Mouse (Mus musculus) embryo, embryonic 10 days (tissue): Measurements from ENCODE around the gene Ehbp1l1.
A peak's percentile ranks its signal among the peaks of the same experiment; 100 is the strongest.

Experiments
- DNase-seq: peaks from one replicate; pipeline ENCODE4 v3.0.0-alpha.2; 2015; ENCODE audit warnings: low spot score

Ehbp1l1 gene

GRCm38 (mm10) chr19:5725767-5726515, at the start of gene Ehbp1l1:
Ehbp1l1 (minus strand) TSS chr19:5726317.
- peak; percentile 46 for DNase-seq

DNA sequence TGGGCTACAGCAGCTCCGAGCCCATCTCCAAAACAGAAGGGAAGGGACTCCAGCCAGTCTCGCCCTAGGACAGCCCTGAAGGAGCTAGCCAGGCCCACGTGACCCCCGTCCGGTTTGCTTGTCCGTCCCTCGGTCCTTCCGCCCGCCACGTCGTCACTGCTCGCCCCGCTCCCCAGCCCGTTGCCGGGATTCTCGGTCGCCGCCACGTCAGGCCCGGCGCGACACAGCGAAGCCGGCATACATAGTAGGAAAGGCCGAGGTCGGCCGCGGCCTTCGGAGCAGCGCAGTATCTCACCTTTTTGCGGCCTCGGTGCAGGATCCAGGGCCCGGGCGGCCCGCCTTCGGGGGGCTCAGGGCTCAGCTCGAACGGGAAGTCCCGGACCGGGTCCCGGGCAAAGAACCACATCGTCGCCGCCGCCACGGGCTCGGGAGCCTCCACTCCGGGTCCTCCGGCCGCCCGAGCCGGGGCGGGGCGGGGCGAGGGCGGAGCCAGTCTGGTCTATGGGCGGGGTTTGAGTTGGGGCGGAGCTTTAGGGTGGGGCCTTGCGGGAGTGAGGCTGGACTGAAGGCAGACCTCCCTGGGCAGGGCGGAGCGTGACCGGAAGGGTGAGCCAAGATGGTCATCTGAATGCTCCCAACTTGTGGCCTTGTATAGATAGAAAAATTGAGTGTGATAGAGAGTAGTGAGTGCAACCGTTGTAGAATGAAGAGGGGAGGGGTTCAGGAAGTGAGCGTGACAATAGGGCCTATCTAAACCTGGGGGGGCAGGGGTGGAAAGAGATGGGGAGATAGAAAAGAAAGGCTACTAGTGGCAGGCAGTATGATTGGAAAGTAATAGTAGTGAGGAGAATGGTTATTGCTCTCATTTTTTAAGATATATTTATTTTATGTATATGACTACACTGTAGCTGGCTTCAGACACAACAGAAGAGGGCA, 45.1 kb upstream of the Ehbp1l1 start, which contains the start of gene Scyl1:
Scyl1 (minus strand) TSS at position 495 of the 936 bp plus-strand sequence.
- peak; percentile 89 for DNase-seq

GRCm38 (mm10) chr19:5770311-5770710, 44.2 kb upstream of the Ehbp1l1 start:
- no peak for DNase-seq

GRCm38 (mm10) chr19:5767271-5767670, 41.2 kb upstream of the Ehbp1l1 start:
- DNase-seq: no peak

- DNase-seq: no peak
Observed at GRCm38 (mm10) chr19:5763163-5763562, 37.0 kb upstream of the Ehbp1l1 start.

- DNase-seq: no peak
Observed at GRCm38 (mm10) chr19:5758878-5759403, 32.8 kb upstream of the Ehbp1l1 start.

- DNase-seq: no peak
Observed at GRCm38 (mm10) chr19:5756991-5757636, 31.0 kb upstream of the Ehbp1l1 start.

DNA sequence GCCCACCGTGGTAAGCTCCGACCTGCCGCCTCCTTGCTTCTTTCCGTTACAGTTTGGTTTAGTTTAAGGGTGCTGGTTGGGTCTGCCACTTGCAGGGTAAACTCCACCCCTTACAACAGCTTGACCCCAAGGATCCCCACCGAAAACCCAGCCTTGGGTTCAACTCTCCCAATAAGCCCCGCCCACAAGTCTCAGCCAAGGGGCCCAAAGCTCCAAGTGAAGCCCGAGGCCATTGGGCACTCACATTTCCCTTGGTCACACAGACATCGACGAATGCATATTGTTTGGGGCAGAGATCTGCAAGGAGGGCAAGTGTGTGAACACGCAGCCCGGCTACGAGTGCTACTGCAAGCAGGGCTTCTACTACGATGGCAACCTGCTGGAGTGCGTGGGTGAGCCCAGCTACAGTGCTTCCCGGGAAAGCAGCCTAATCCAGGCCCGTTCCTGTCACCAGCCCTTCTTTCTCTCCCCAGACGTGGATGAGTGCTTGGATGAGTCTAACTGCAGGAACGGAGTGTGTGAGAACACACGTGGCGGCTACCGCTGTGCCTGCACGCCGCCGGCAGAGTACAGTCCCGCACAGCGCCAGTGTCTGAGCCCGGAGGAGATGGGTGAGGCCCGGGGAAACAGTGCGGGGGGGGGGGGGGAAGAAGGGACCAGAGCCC, 30.3 kb upstream of the Ehbp1l1 start:
- DNase-seq: peak; percentile 39

GRCm38 (mm10) chr19:5751742-5752141, 25.6 kb upstream of the Ehbp1l1 start:
- DNase-seq: peak; percentile 47

GRCm38 (mm10) chr19:5750951-5751350, 24.8 kb upstream of the Ehbp1l1 start:
- DNase-seq: peak; percentile 29

GRCm38 (mm10) chr19:5749476-5749875, 23.4 kb upstream of the Ehbp1l1 start:
- DNase-seq: no peak

- peak; percentile 69 for DNase-seq
Observed at GRCm38 (mm10) chr19:5746907-5747363, 20.8 kb upstream of the Ehbp1l1 start.

GRCm38 (mm10) chr19:5745756-5746710, 19.9 kb upstream of the Ehbp1l1 start:
- DNase-seq: no peak

GRCm38 (mm10) chr19:5743576-5743975, 17.5 kb upstream of the Ehbp1l1 start:
- no peak for DNase-seq

DNA sequence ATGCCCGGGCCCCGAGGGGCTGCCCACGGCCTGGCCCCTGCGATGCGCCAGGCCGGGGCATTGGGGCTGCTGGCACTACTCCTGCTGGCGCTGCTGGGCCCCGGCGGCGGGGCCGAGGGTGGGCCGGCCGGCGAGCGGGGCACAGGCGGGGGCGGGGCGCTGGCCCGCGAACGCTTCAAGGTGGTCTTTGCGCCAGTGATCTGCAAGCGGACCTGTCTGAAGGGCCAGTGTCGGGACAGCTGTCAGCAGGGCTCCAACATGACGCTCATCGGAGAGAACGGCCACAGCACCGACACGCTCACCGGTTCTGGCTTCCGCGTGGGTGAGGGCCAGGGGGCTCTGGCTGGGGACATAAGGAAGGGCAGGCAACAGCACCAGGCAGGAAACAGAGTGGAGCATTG, 16.1 kb upstream of the Ehbp1l1 start:
- DNase-seq: peak; percentile 39

DNA sequence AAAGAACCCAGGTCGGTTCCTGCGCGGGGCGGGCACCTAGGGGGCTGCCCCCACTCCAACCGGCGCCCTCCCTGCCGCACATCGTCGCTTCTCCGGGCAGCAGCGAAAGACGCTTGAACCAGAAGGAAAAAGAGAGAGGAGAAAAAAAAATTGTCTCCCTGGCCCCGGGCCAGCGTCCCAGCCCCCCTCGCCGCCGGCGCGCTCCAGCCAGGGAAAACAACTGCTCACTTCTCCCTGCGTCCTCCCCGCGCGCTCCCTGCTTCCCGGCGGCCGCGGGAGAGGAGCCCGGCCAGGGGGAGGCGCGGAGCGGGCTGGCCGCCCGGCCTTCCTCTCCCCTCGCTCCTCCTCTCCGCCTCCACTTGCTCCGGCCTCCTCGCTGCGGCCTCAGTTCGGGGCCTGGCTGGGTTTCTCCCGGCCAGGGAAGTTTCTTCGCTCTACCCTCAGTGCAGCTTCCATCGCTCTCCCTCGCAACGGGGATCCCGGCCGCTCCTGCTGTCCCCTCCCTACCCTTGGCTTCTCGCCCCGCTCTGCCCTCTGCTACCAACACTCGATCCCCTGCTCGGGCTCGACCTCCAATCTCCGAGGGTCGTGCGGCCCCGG, 15.6 kb upstream of the Ehbp1l1 start:
- peak; percentile 64 for DNase-seq

DNA sequence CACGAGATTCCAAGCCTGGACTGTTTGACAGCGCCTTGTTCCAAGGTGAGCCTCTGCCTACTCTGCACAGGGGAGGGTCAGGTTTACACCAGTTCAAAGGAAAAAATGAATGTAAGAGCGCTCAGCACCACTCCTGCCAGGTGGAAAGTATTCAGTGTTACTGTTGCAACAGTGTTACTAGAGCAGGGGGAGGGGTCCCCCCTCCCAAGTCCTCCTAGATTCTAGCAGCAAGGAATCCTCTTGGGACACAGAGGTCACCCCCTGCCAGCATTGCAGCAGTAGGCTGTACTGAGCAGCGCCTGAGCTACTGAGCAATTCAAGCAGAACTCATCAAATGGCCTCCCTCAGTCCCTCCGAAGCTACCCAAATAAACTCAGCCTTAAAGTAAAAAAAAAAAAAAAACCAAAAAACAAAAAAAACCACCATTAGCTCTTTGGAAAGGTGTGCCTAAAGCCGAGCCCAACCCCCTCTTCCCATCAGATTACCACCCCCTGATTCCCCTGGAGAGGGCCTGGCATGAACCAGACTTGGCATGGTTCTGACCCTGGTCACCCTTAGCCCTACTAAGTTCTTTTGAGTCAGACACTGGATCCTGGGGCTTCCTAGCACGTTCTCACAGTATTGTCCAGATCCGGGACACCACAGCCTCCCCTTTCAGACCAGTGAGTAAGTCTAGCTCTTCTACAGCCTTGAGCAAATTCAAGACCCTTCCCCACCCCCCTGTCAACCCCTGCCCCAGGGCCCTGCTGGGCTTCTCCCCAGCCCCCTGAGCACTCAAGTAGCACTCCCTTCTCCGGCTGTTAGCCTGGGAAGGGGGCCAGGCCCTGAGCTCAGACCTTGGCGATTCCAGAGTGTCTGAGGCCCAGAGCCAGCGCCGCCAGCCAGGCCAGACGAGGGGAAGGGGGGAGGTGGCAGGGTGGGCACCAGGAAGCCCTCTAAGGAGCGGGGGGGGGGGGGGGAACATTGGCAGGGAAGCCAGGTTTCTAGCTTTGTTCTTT, 14.5 kb upstream of the Ehbp1l1 start, which contains the start of gene Ltbp3:
Ltbp3 (plus strand) TSS at position 585 of the 998 bp plus-strand sequence.
- DNase-seq: no peak

- DNase-seq: no peak
Observed at GRCm38 (mm10) chr19:5739446-5739845, 13.3 kb upstream of the Ehbp1l1 start.
